Mouse (Mus musculus) midbrain, postnatal 0 days (tissue): Measurements from ENCODE around the gene Zfp462. TPM values are rescaled to one million over a fixed set of nuclear protein-coding genes. Genes with fewer than 3 reads are reported as not detected.

Source experiments
- ATAC-seq: fragments of 200-750 bp; cut with Nextera tagmentation; 2 replicates; pipeline ENCODE4 v1.8.0; 2017; ENCODE audit warnings: moderate number of reproducible peaks, mild to moderate bottlenecking, moderate TSS enrichment, moderate library complexity; ENCODE audit not compliant: low FRiP score
- DNase-seq: peaks from one replicate; pipeline ENCODE4 v3.0.0-alpha.2; 2015; ENCODE audit warnings: low spot score
- H3K27ac ChIP-seq: fragments of 300-500 bp; sonication (generic); 2 replicates; pipeline ENCODE4 v1.5.1; 2014; ENCODE audit warnings: low read depth, mild to moderate bottlenecking, low read length, mixed read lengths
- H3K27me3 ChIP-seq: fragments of 300-500 bp; sonication (generic); 2 replicates; pipeline ENCODE4 v1.6.1; 2014; ENCODE audit warnings: low read length, control low read depth, mixed read lengths; ENCODE audit not compliant: insufficient read depth
- H3K36me3 ChIP-seq: fragments of 300-500 bp; sonication (generic); 2 replicates; pipeline ENCODE4 v1.6.1; 2014; ENCODE audit warnings: low read length, control low read depth, mixed read lengths; ENCODE audit not compliant: insufficient read depth
- H3K4me1 ChIP-seq: fragments of 300-500 bp; sonication (generic); 2 replicates; pipeline ENCODE4 v1.6.1; 2014; ENCODE audit warnings: mild to moderate bottlenecking, control low read depth, antibody characterized with exemption, low read length, mixed read lengths; ENCODE audit not compliant: insufficient read depth
- H3K4me2 ChIP-seq: fragments of 300-500 bp; sonication (generic); 2 replicates; pipeline ENCODE4 v1.6.1; 2014; ENCODE audit warnings: low read depth, mild to moderate bottlenecking, low read length, mixed read lengths; ENCODE audit not compliant: poor library complexity, severe bottlenecking
- H3K4me3 ChIP-seq: fragments of 300-500 bp; sonication (generic); 2 replicates; pipeline ENCODE4 v1.5.1; 2014; ENCODE audit warnings: low read depth, mild to moderate bottlenecking, low read length, moderate library complexity
- H3K9ac ChIP-seq: fragments of 300-500 bp; sonication (generic); replicated peaks from 2 replicates; pipeline ENCODE4 v1.6.1; 2014; ENCODE audit warnings: mild to moderate bottlenecking, low read length, moderate library complexity, mixed read lengths; ENCODE audit not compliant: poor library complexity, severe bottlenecking
- H3K9me3 ChIP-seq: fragments of 300-500 bp; sonication (generic); 2 replicates; pipeline ENCODE4 v1.6.1; 2016; ENCODE audit warnings: low read length, control low read depth
- CTCF ChIP-seq: IDR thresholded peaks from 2 replicates; pipeline ENCODE4 v1.5.1; 2016; ENCODE audit warnings: antibody characterized with exemption, mild to moderate bottlenecking
- WGBS: fragments of 180-500 bp; shearing (Covaris S2); extraction: QIAGEN DNeasy Blood & Tissue Kit; methylation state at CpG from one replicate; pipeline ENCODE4 v1.1.7; 2014; 5-methylcytosine and 5-hydroxymethylcytosine counted together
- polyA plus RNA-seq: library from polyadenylated mRNA; unstranded; fragments of >200 nt; fragmentation: Nextera tagmentation; extraction: Ambion mirVana; gene quantifications from 2 replicates; pipeline ENCODE4 v1.2.1, GENCODE M21; 2015
- total RNA-seq: library from RNA; depleted of rRNA; stranded (reverse); fragments of >200 nt; gene quantifications from 2 replicates; pipeline ENCODE4 v1.2.3, GENCODE M21; 2014

Zfp462 gene
- total and polyA plus RNA-seq, 2 experiments from 2014 or later = 9.1 to 51.5 TPM

- Histone ChIP-seq H3K4me1 (peaks cover 10% of the 10 kb centered on the region), H3K27ac (no peak overlapping the region)
- no peak for ATAC-seq
Measured at GRCm38 (mm10) chr4:54967166-54967565, 22.3 kb downstream of the Zfp462 start.

DNA sequence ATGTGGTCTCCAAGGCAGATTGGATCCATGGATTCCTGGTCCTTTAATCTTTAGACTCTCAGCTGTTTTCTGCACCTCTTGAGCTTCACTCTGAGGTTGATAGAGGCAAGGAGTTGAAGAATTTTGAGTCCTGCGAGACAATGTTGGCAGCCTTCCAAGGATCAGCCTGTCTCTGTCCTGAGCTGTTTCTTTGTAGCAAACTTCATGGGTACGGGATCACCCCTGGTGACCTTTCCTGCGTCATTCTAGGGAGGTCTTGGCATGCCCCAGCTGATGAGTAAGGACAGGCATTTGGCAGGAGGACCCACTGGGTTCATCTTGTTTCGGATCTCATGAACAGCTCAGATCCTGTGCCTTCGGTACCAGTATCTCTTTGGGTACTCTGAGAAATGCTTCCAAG, 22.9 kb downstream of the Zfp462 start:
- TF ChIP-seq CTCF = no peak
- Histone ChIP-seq H3K4me3 (no peak overlapping the region), H3K36me3 (no peaks in the 10 kb centered on the region), H3K27me3 (no peaks in the 10 kb centered on the region), H3K9ac (no peak overlapping the region), H3K27ac (no peak overlapping the region), H3K9me3 (no peaks in the 10 kb centered on the region), H3K4me1 (peaks cover 10% of the 10 kb centered on the region), H3K4me2 (no peak overlapping the region)
- DNase-seq (no peak), ATAC-seq (no peak)
- 80% methylated on average over 5 of the region's 5 CpGs for WGBS

More at GRCm38 (mm10) chr4:54967166-54967565, 22.3 kb downstream of the Zfp462 start:
- WGBS = 88% methylated on average over 4 of the region's 4 CpGs
- DNase-seq = no peak
- H3K27me3 ChIP-seq = no peaks in the 10 kb centered on the region
- no peak for TF ChIP-seq CTCF
- H3K4me2 ChIP-seq = no peak overlapping the region
- no peaks in the 10 kb centered on the region for H3K9me3 ChIP-seq
- H3K9ac ChIP-seq = no peak overlapping the region
- H3K4me3 ChIP-seq = no peak overlapping the region
- no peaks in the 10 kb centered on the region for H3K36me3 ChIP-seq

- DNase-seq (no peak), ATAC-seq (no peak)
- peaks cover 13% of the 10 kb centered on the region for H3K4me1 ChIP-seq
- no peak overlapping the region for H3K9ac ChIP-seq
- H3K4me3 ChIP-seq = no peak overlapping the region
- no peaks in the 10 kb centered on the region for H3K27me3 ChIP-seq
- TF ChIP-seq CTCF = no peak
- H3K9me3 ChIP-seq = no peaks in the 10 kb centered on the region
- no peaks in the 10 kb centered on the region for H3K36me3 ChIP-seq
- 83% methylated on average over 12 of the region's 12 CpGs for WGBS
- no peak overlapping the region for H3K4me2 ChIP-seq
- H3K27ac ChIP-seq = no peak overlapping the region
Measured at GRCm38 (mm10) chr4:54969671-54970295, 24.9 kb downstream of the Zfp462 start.

GRCm38 (mm10) chr4:54971386-54971785, 26.5 kb downstream of the Zfp462 start:
- 79% methylated on average over 3 of the region's 3 CpGs for WGBS
- Histone ChIP-seq H3K4me1 (peaks cover 13% of the 10 kb centered on the region), H3K4me2 (no peak overlapping the region), H3K36me3 (no peaks in the 10 kb centered on the region), H3K27me3 (no peaks in the 10 kb centered on the region), H3K4me3 (no peak overlapping the region), H3K27ac (no peak overlapping the region), H3K9me3 (no peaks in the 10 kb centered on the region), H3K9ac (no peak overlapping the region)
- ATAC-seq (no peak), DNase-seq (no peak)
- TF ChIP-seq CTCF = no peak

DNA sequence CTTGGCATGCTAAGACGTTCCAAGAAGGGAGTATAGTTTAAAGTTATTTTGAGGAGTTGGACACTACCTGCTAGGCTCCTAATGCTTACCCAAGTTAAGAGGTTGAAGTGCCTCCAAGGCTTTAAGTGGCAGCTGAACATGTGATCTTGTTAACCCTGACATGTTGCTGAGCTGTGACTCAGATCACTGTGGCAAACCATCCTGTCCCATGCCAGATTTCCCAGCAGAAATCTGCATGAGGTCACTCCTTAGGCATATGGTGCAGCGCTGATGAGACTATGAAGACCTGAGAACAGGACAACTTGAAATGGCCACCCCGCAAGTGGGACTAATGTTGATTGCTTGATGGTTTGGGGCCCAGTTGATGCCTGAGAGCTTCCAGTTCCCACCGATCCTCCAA, 27.2 kb downstream of the Zfp462 start:
- Histone ChIP-seq H3K9ac (no peak overlapping the region), H3K27ac (no peak overlapping the region), H3K4me3 (no peak overlapping the region), H3K4me2 (no peak overlapping the region), H3K9me3 (no peaks in the 10 kb centered on the region), H3K4me1 (peaks cover 8% of the 10 kb centered on the region), H3K36me3 (no peaks in the 10 kb centered on the region), H3K27me3 (no peaks in the 10 kb centered on the region)
- 97% methylated on average over 4 of the region's 4 CpGs for WGBS
- DNase-seq = no peak
- no peak for ATAC-seq
- TF ChIP-seq CTCF = no peak

GRCm38 (mm10) chr4:54972827-54973560, 28.1 kb downstream of the Zfp462 start:
- Histone ChIP-seq H3K4me1 (peaks cover 5% of the 10 kb centered on the region; the same call in 1 of the 2 replicates), H3K27me3 (no peaks in the 10 kb centered on the region), H3K4me2 (no peak overlapping the region), H3K27ac (no peak overlapping the region), H3K9me3 (no peaks in the 10 kb centered on the region), H3K9ac (no peak overlapping the region), H3K36me3 (no peaks in the 10 kb centered on the region), H3K4me3 (no peak overlapping the region)
- DNase-seq (no peak), ATAC-seq (no peak)
- 80% methylated on average over 8 of the region's 8 CpGs for WGBS
- TF ChIP-seq CTCF = no peak
